19 mouse cellular contexts compared by ENCODE assay signal in the genomic region with DNA sequence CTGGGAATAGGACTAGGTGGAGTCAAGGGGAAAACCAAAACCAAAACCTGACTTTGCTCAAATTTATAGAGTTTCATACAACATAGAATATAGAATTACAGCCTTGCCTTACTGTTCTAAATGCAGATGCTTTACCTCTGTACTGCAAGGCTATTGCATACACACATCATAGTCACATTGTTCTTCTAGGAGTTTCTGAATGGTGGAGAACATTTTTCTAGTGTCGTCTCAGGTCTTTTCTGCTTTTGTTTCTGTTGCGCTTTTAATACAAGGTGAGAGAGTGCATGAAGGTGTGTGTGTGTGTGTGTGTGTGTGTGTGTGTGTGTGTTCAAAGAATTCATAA. TPM values are rescaled to one million over a fixed set of nuclear protein-coding genes. Genes with fewer than 3 reads are reported as not detected.
DNase-seq lines count a peak whose midpoint lies in the region; ATAC-seq lines count a peak whose summit lies in the region.
"Had no signal": no experiment of that assay in that cellular context is flagged by ENCODE, and none has a peak within 500 bp of the region (broad histone marks: within the 10 kb centered on the region; RNA-seq: fewer than 3 reads in every experiment).

No protein-coding gene starts in this region.

- DNase-seq in hindbrain, embryonic 11.5 days (ENCODE audit: low spot score) = no peak
- no peak for DNase-seq in midbrain, embryonic 14.5 days
- no peak for DNase-seq in left cerebral cortex, postnatal 10 days (ENCODE audit: extremely low spot score in 1 of 2, low spot score in 2 of 2)

- peak; percentile 50 for ATAC-seq in forebrain, embryonic 16.5 days
- ATAC-seq in forebrain, embryonic 12.5 days (ENCODE audit: low FRiP score) = no peak
- ATAC-seq in hindbrain, embryonic 15.5 days (ENCODE audit: low FRiP score, low read depth) = 0 out of 2 replicates have a peak, but pooled peaks have one; percentile 23
- no peak for ATAC-seq in hindbrain, embryonic 11.5 days (ENCODE audit: low FRiP score)
- ATAC-seq in midbrain, embryonic 13.5 days = peak; percentile 53
- no peak for ATAC-seq in midbrain, embryonic 14.5 days (ENCODE audit: low FRiP score, low TSS enrichment)
- ATAC-seq in hindbrain, embryonic 16.5 days = peak; percentile 71
- ATAC-seq: activated CD4-positive, CD25-positive, alpha-beta regulatory T cell, adult 4 months; Patski had no signal

- WGBS in forebrain, embryonic 16.5 days = 89% methylated on average over 2 of the region's 2 CpGs
- WGBS in forebrain, embryonic 12.5 days = 81% methylated on average over 2 of the region's 2 CpGs
- 77% methylated on average over 2 of the region's 2 CpGs for WGBS in hindbrain, embryonic 15.5 days
- 90% methylated on average over 2 of the region's 2 CpGs for WGBS in hindbrain, embryonic 11.5 days
- 85% methylated on average over 2 of the region's 2 CpGs for WGBS in midbrain, embryonic 13.5 days
- WGBS in midbrain, embryonic 14.5 days = 90% methylated on average over 2 of the region's 2 CpGs
- WGBS in hindbrain, embryonic 16.5 days = 86% methylated on average over 2 of the region's 2 CpGs

- no peak overlapping the region for H3K4me2 ChIP-seq in forebrain, embryonic 16.5 days (ENCODE audit: low read length)
- no peak overlapping the region for H3K4me2 ChIP-seq in forebrain, embryonic 12.5 days
- H3K4me2 ChIP-seq in hindbrain, embryonic 15.5 days = no peak overlapping the region
- no peak overlapping the region for H3K4me2 ChIP-seq in hindbrain, embryonic 11.5 days (replicated peaks; ENCODE audit: low read depth, low read length)
- no peak overlapping the region for H3K4me2 ChIP-seq in midbrain, embryonic 13.5 days (replicated peaks)
- H3K4me2 ChIP-seq in midbrain, embryonic 14.5 days (ENCODE audit: low read length) = no peak overlapping the region
- no peak overlapping the region for H3K4me2 ChIP-seq in hindbrain, embryonic 16.5 days (ENCODE audit: low read length)
- H3K4me2 ChIP-seq: heart, embryonic 13.5 days had no signal

- intact Hi-C loops in left cerebral cortex, postnatal 10 days (cut with DNase I) = loop anchor here (1.0 to 2.0 kb wide), 3 partner anchors 127 to 489 kb away; no protein-coding TSS in a partner anchor

- H3K36me3 ChIP-seq in forebrain, embryonic 16.5 days (ENCODE audit: control insufficient read depth, insufficient read depth) = no peaks in the 10 kb centered on the region
- H3K36me3 ChIP-seq in forebrain, embryonic 12.5 days (replicated peaks) = no peaks in the 10 kb centered on the region
- H3K36me3 ChIP-seq in hindbrain, embryonic 15.5 days = no peaks in the 10 kb centered on the region
- H3K36me3 ChIP-seq in hindbrain, embryonic 11.5 days (ENCODE audit: control insufficient read depth, insufficient read depth, low read length) = no peaks in the 10 kb centered on the region
- no peaks in the 10 kb centered on the region for H3K36me3 ChIP-seq in midbrain, embryonic 13.5 days
- no peaks in the 10 kb centered on the region for H3K36me3 ChIP-seq in midbrain, embryonic 14.5 days (ENCODE audit: control insufficient read depth, insufficient read depth, low read length)
- H3K36me3 ChIP-seq in hindbrain, embryonic 16.5 days (ENCODE audit: control insufficient read depth, insufficient read depth, low read length) = no peaks in the 10 kb centered on the region
- H3K36me3 ChIP-seq: heart, embryonic 13.5 days had no signal

- H3K4me1 ChIP-seq in forebrain, embryonic 16.5 days (replicated peaks; ENCODE audit: control insufficient read depth, insufficient read depth, low read length) = no peaks in the 10 kb centered on the region; the same call in 1 of the 2 replicates
- H3K4me1 ChIP-seq in forebrain, embryonic 12.5 days = peaks cover 18% of the 10 kb centered on the region
- H3K4me1 ChIP-seq in hindbrain, embryonic 15.5 days (replicated peaks) = peaks cover 12% of the 10 kb centered on the region; the same call in 1 of the 2 replicates
- H3K4me1 ChIP-seq in hindbrain, embryonic 11.5 days (replicated peaks; ENCODE audit: control insufficient read depth, insufficient read depth, low read length) = no peaks in the 10 kb centered on the region
- peaks cover 13% of the 10 kb centered on the region for H3K4me1 ChIP-seq in midbrain, embryonic 13.5 days (replicated peaks)
- H3K4me1 ChIP-seq in midbrain, embryonic 14.5 days (ENCODE audit: control insufficient read depth, insufficient read depth, low read length) = 0 out of 2 replicates have a peak, but pooled peaks cover 5% of the 10 kb centered on the region
- H3K4me1 ChIP-seq in hindbrain, embryonic 16.5 days (ENCODE audit: control insufficient read depth, insufficient read depth, low read depth, low read length) = peaks cover 6% of the 10 kb centered on the region; the same call in 1 of the 2 replicates

- H3K9me3 ChIP-seq in forebrain, embryonic 16.5 days (ENCODE audit: control insufficient read depth, low read length) = no peaks in the 10 kb centered on the region
- no peaks in the 10 kb centered on the region for H3K9me3 ChIP-seq in forebrain, embryonic 12.5 days
- no peaks in the 10 kb centered on the region for H3K9me3 ChIP-seq in hindbrain, embryonic 15.5 days
- H3K9me3 ChIP-seq in hindbrain, embryonic 11.5 days (ENCODE audit: control insufficient read depth, low read length) = no peaks in the 10 kb centered on the region
- H3K9me3 ChIP-seq in midbrain, embryonic 13.5 days = no peaks in the 10 kb centered on the region
- no peaks in the 10 kb centered on the region for H3K9me3 ChIP-seq in midbrain, embryonic 14.5 days (ENCODE audit: control insufficient read depth, low read length)
- H3K9me3 ChIP-seq in hindbrain, embryonic 16.5 days (ENCODE audit: control insufficient read depth, low read length) = no peaks in the 10 kb centered on the region
- H3K9me3 ChIP-seq: heart, embryonic 13.5 days had no signal

- H3K27me3 ChIP-seq in forebrain, embryonic 16.5 days (replicated peaks; ENCODE audit: control insufficient read depth, insufficient read depth, low read length) = no peaks in the 10 kb centered on the region; the same call in 1 of the 2 replicates
- H3K27me3 ChIP-seq in forebrain, embryonic 12.5 days = peaks cover 43% of the 10 kb centered on the region
- H3K27me3 ChIP-seq in hindbrain, embryonic 15.5 days = no peaks in the 10 kb centered on the region
- no peaks in the 10 kb centered on the region for H3K27me3 ChIP-seq in hindbrain, embryonic 11.5 days (ENCODE audit: control insufficient read depth, insufficient read depth, low read length)
- no peaks in the 10 kb centered on the region for H3K27me3 ChIP-seq in midbrain, embryonic 13.5 days
- H3K27me3 ChIP-seq in midbrain, embryonic 14.5 days (ENCODE audit: control insufficient read depth, insufficient read depth, low read length) = no peaks in the 10 kb centered on the region
- no peaks in the 10 kb centered on the region for H3K27me3 ChIP-seq in hindbrain, embryonic 16.5 days (replicated peaks; ENCODE audit: control insufficient read depth, insufficient read depth, low read length)
- H3K27me3 ChIP-seq: heart, embryonic 13.5 days; Patski had no signal

- H3K4me3 ChIP-seq in forebrain, embryonic 16.5 days (replicated peaks; ENCODE audit: low read length) = no peak overlapping the region
- H3K4me3 ChIP-seq in forebrain, embryonic 12.5 days (replicated peaks) = no peak overlapping the region
- H3K4me3 ChIP-seq in hindbrain, embryonic 15.5 days = no peak overlapping the region
- no peak overlapping the region for H3K4me3 ChIP-seq in hindbrain, embryonic 11.5 days (ENCODE audit: low read depth, low read length)
- H3K4me3 ChIP-seq in midbrain, embryonic 13.5 days (replicated peaks) = no peak overlapping the region
- H3K4me3 ChIP-seq in midbrain, embryonic 14.5 days (replicated peaks; ENCODE audit: low read depth, low read length) = no peak overlapping the region
- H3K4me3 ChIP-seq in hindbrain, embryonic 16.5 days (ENCODE audit: low read length) = no peak overlapping the region
- H3K4me3 ChIP-seq: heart, embryonic 13.5 days had no signal

- H3K27ac ChIP-seq in forebrain, embryonic 16.5 days (ENCODE audit: low read length) = no peak overlapping the region
- H3K27ac ChIP-seq in forebrain, embryonic 12.5 days = no peak overlapping the region
- H3K27ac ChIP-seq in hindbrain, embryonic 15.5 days (replicated peaks) = no peak overlapping the region
- no peak overlapping the region for H3K27ac ChIP-seq in hindbrain, embryonic 11.5 days (ENCODE audit: low read depth, low read length)
- H3K27ac ChIP-seq in midbrain, embryonic 13.5 days = no peak overlapping the region
- H3K27ac ChIP-seq in midbrain, embryonic 14.5 days (replicated peaks; ENCODE audit: low read depth, low read length) = no peak overlapping the region
- no peak overlapping the region for H3K27ac ChIP-seq in hindbrain, embryonic 16.5 days (ENCODE audit: low read depth, low read length)
- H3K27ac ChIP-seq: heart, embryonic 13.5 days had no signal

- H3K9ac ChIP-seq in forebrain, embryonic 16.5 days (replicated peaks; ENCODE audit: low read depth, low read length) = no peak overlapping the region
- no peak overlapping the region for H3K9ac ChIP-seq in forebrain, embryonic 12.5 days
- no peak overlapping the region for H3K9ac ChIP-seq in hindbrain, embryonic 15.5 days
- H3K9ac ChIP-seq in hindbrain, embryonic 11.5 days (ENCODE audit: low read depth, low read length) = no peak overlapping the region
- no peak overlapping the region for H3K9ac ChIP-seq in midbrain, embryonic 13.5 days (replicated peaks)
- no peak overlapping the region for H3K9ac ChIP-seq in midbrain, embryonic 14.5 days (replicated peaks; ENCODE audit: low read length)
- no peak overlapping the region for H3K9ac ChIP-seq in hindbrain, embryonic 16.5 days (ENCODE audit: low read depth, low read length)
- H3K9ac ChIP-seq: heart, embryonic 13.5 days had no signal

RNA-seq across cellular contexts. Expression of gene Npvf, which starts 25.2 kb away (rescaled TPM):
- not detected in 2 replicates for polyA plus RNA-seq in forebrain, embryonic 16.5 days (2015; fragmentation: Nextera tagmentation; extraction: Ambion mirVana)
- polyA plus RNA-seq in forebrain, embryonic 12.5 days (2016; fragmentation: Nextera tagmentation; extraction: Ambion mirVana) = not detected in 2 replicates
- polyA plus RNA-seq in hindbrain, embryonic 15.5 days (2015; fragmentation: Nextera tagmentation; extraction: Ambion mirVana) = 0.26 and 0.41 TPM in 2 replicates
- polyA plus RNA-seq in hindbrain, embryonic 11.5 days (2014; fragmentation: Nextera tagmentation; extraction: Ambion mirVana) = not detected in 2 replicates
- 0.94 TPM in 1 of 2 replicates, not detected in the other for polyA plus RNA-seq in midbrain, embryonic 13.5 days (2015; fragmentation: Nextera tagmentation; extraction: Ambion mirVana)
- polyA plus RNA-seq in midbrain, embryonic 14.5 days (2014; fragmentation: Nextera tagmentation; extraction: Ambion mirVana) = 0.37 and 0.57 TPM in 2 replicates
- polyA plus RNA-seq in hindbrain, embryonic 16.5 days (2015; fragmentation: Nextera tagmentation; extraction: Ambion mirVana) = 0.26 TPM in 1 of 2 replicates, not detected in the other
- total RNA-seq in left cerebral cortex, postnatal 10 days (2021) = under 1 TPM in 1 of 2 experiments, not detected in 1; 0.45 TPM
- total RNA-seq: adrenal gland, adult 18-20 months; adrenal gland, postnatal 14 days; CH12.LX; gastrocnemius, adult 8-10 months; gastrocnemius, postnatal 36 days; heart, postnatal 36 days had no signal
- polyA plus RNA-seq: activated CD4-positive, CD25-positive, alpha-beta regulatory T cell, adult 4 months; cortical plate, adult 2 months; heart, embryonic 13.5 days; heart, postnatal 0 days; Patski had no signal

Comparison
In these comparisons a context has a peak if more than half of its experiments do, and no peak if none do; other contexts are left out.
1. ATAC-seq: peak in forebrain, embryonic 16.5 days (single experiment), hindbrain, embryonic 15.5 days (single experiment), midbrain, embryonic 13.5 days (single experiment) and hindbrain, embryonic 16.5 days (single experiment); none in forebrain, embryonic 12.5 days (single experiment), hindbrain, embryonic 11.5 days (single experiment) and midbrain, embryonic 14.5 days (single experiment).